Mouse (Mus musculus): Measurements from ENCODE around the gene Kif11. TPM values are rescaled to one million over a fixed set of nuclear protein-coding genes. Genes with fewer than 3 reads are reported as not detected.
A peak's percentile ranks its signal among the peaks of the same experiment; 100 is the strongest.

Gene Kif11
- polyA plus RNA-seq (2015; fragmentation: Nextera tagmentation; extraction: Ambion mirVana), result 39.5 and 42.0 TPM in 2 replicates

- under 1% methylated on average over 73 of the region's 73 CpGs for WGBS
These were observed at the start of gene Kif11 for GRCm38 (mm10) chr19:37375755-37376615. TSS of gene Kif11 (plus strand) at chr19:37376403.

GRCm38 (mm10) chr19:37327216-37327615 is 49.0 kb upstream of the Kif11 start:
- ATAC-seq (ENCODE audit: extremely low read depth, insufficient number of reproducible peaks, low FRiP score, low TSS enrichment), result no peak
- peaks cover 66% of the 10 kb centered on the region for H3K36me3 ChIP-seq
- H3K4me3 ChIP-seq, result no peak overlapping the region
- H3K9ac ChIP-seq, result peak overlapping the region; percentile 7; the same call in 1 of the 2 replicates
- H3K4me1 ChIP-seq, result peaks cover 6% of the 10 kb centered on the region
- no peaks in the 10 kb centered on the region for H3K9me3 ChIP-seq
- 64% methylated on average over 5 of the region's 5 CpGs for WGBS
- peak overlapping the region; percentile 39; the same call in 1 of the 2 replicates for H3K27ac ChIP-seq (replicated peaks)
- no peaks in the 10 kb centered on the region for H3K27me3 ChIP-seq (replicated peaks)
- H3K4me2 ChIP-seq, result no peak overlapping the region

More at GRCm38 (mm10) chr19:37375755-37376615, at the start of gene Kif11:
- ATAC-seq (ENCODE audit: extremely low read depth, insufficient number of reproducible peaks, low FRiP score, low TSS enrichment), result peak; percentile 98
- Histone ChIP-seq H3K36me3 (peaks cover 3% of the 10 kb centered on the region; the same call in 1 of the 2 replicates), H3K4me1 (peaks cover 45% of the 10 kb centered on the region), H3K4me3 (peak within 1 kb of the TSS; percentile 95), H3K9me3 (no peaks in the 10 kb centered on the region), H3K4me2 (peak within 1 kb of the TSS; percentile 76), H3K9ac (peak within 1 kb of the TSS; percentile 87), H3K27ac (replicated peaks) (peak within 1 kb of the TSS; percentile 99), H3K27me3 (replicated peaks) (no peaks in the 10 kb centered on the region)

GRCm38 (mm10) chr19:37332726-37333125 is 43.5 kb upstream of the Kif11 start:
- Histone ChIP-seq H3K27me3 (replicated peaks) (no peaks in the 10 kb centered on the region), H3K27ac (replicated peaks) (no peak overlapping the region)
- 89% methylated on average over 4 of the region's 4 CpGs for WGBS

GRCm38 (mm10) chr19:37333357-37333756 is 42.8 kb upstream of the Kif11 start:
- H3K4me1 ChIP-seq, result peaks cover 29% of the 10 kb centered on the region
- no peak overlapping the region for H3K9ac ChIP-seq
- no peak overlapping the region for H3K4me2 ChIP-seq
- WGBS, result 79% methylated on average over 5 of the region's 5 CpGs
- no peaks in the 10 kb centered on the region for H3K27me3 ChIP-seq (replicated peaks)
- peaks cover 21% of the 10 kb centered on the region for H3K36me3 ChIP-seq
- H3K9me3 ChIP-seq, result no peaks in the 10 kb centered on the region
- no peak for ATAC-seq (ENCODE audit: extremely low read depth, insufficient number of reproducible peaks, low FRiP score, low TSS enrichment)
- no peak overlapping the region for H3K27ac ChIP-seq (replicated peaks)
- H3K4me3 ChIP-seq, result no peak overlapping the region

More at GRCm38 (mm10) chr19:37332726-37333125, 43.5 kb upstream of the Kif11 start:
- H3K4me3 ChIP-seq, result no peak overlapping the region
- no peaks in the 10 kb centered on the region for H3K9me3 ChIP-seq
- H3K4me2 ChIP-seq, result no peak overlapping the region
- H3K9ac ChIP-seq, result no peak overlapping the region
- peaks cover 27% of the 10 kb centered on the region for H3K36me3 ChIP-seq
- peaks cover 23% of the 10 kb centered on the region for H3K4me1 ChIP-seq
- ATAC-seq (ENCODE audit: extremely low read depth, insufficient number of reproducible peaks, low FRiP score, low TSS enrichment), result no peak

GRCm38 (mm10) chr19:37335392-37335791 is 40.8 kb upstream of the Kif11 start:
- H3K27ac ChIP-seq (replicated peaks), result no peak overlapping the region
- no peak overlapping the region for H3K9ac ChIP-seq
- H3K4me2 ChIP-seq, result no peak overlapping the region
- H3K4me1 ChIP-seq, result peaks cover 30% of the 10 kb centered on the region
- no peak overlapping the region for H3K4me3 ChIP-seq
- 71% methylated on average over 1 of the region's 1 CpGs for WGBS
- H3K36me3 ChIP-seq, result peaks cover 3% of the 10 kb centered on the region
- no peaks in the 10 kb centered on the region for H3K27me3 ChIP-seq (replicated peaks)
- no peak for ATAC-seq (ENCODE audit: extremely low read depth, insufficient number of reproducible peaks, low FRiP score, low TSS enrichment)
- H3K9me3 ChIP-seq, result no peaks in the 10 kb centered on the region

- ATAC-seq (ENCODE audit: extremely low read depth, insufficient number of reproducible peaks, low FRiP score, low TSS enrichment), result no peak
- 69% methylated on average over 4 of the region's 4 CpGs for whole genome bisulfite sequencing
These were observed 38.5 kb upstream of the Kif11 start, which contains the start of gene Ide for GRCm38 (mm10) chr19:37337752-37338151. TSS of gene Ide (minus strand) at chr19:37337852.

GRCm38 (mm10) chr19:37340495-37340894 is 35.7 kb upstream of the Kif11 start:
- Histone ChIP-seq H3K9me3 (no peaks in the 10 kb centered on the region), H3K4me2 (no peak overlapping the region), H3K4me1 (peaks cover 36% of the 10 kb centered on the region), H3K36me3 (no peaks in the 10 kb centered on the region), H3K27me3 (replicated peaks) (no peaks in the 10 kb centered on the region), H3K4me3 (no peak overlapping the region), H3K27ac (replicated peaks) (no peak overlapping the region), H3K9ac (no peak overlapping the region)
- no peak for ATAC-seq (ENCODE audit: extremely low read depth, insufficient number of reproducible peaks, low FRiP score, low TSS enrichment)
- 73% methylated on average over 5 of the region's 5 CpGs for WGBS

More at GRCm38 (mm10) chr19:37337752-37338151, 38.5 kb upstream of the Kif11 start, which contains the start of gene Ide:
- 0 out of 2 replicates have a peak within 1 kb of the TSS, but pooled peaks have one; percentile 25 for H3K9ac ChIP-seq
- H3K36me3 ChIP-seq, result no peaks in the 10 kb centered on the region
- peaks cover 40% of the 10 kb centered on the region for H3K4me1 ChIP-seq
- no peaks in the 10 kb centered on the region for H3K27me3 ChIP-seq (replicated peaks)
- H3K4me3 ChIP-seq, result no peak within 1 kb of the TSS
- no peaks in the 10 kb centered on the region for H3K9me3 ChIP-seq
- H3K4me2 ChIP-seq, result no peak within 1 kb of the TSS
- no peak within 1 kb of the TSS for H3K27ac ChIP-seq (replicated peaks)

GRCm38 (mm10) chr19:37340931-37341330 is 35.3 kb upstream of the Kif11 start:
- ATAC-seq (ENCODE audit: extremely low read depth, insufficient number of reproducible peaks, low FRiP score, low TSS enrichment), result no peak
- Histone ChIP-seq H3K9me3 (no peaks in the 10 kb centered on the region), H3K4me3 (no peak overlapping the region), H3K27ac (replicated peaks) (no peak overlapping the region), H3K4me1 (peaks cover 39% of the 10 kb centered on the region), H3K4me2 (no peak overlapping the region), H3K27me3 (replicated peaks) (no peaks in the 10 kb centered on the region), H3K9ac (no peak overlapping the region), H3K36me3 (no peaks in the 10 kb centered on the region)
- 63% methylated on average over 5 of the region's 5 CpGs for WGBS

GRCm38 (mm10) chr19:37343899-37344298 is 32.3 kb upstream of the Kif11 start:
- WGBS, result 81% methylated on average over 5 of the region's 5 CpGs
- Histone ChIP-seq H3K4me2 (no peak overlapping the region), H3K9me3 (no peaks in the 10 kb centered on the region), H3K27ac (replicated peaks) (no peak overlapping the region), H3K4me1 (peaks cover 43% of the 10 kb centered on the region), H3K27me3 (replicated peaks) (no peaks in the 10 kb centered on the region), H3K36me3 (no peaks in the 10 kb centered on the region), H3K9ac (no peak overlapping the region), H3K4me3 (no peak overlapping the region)
- ATAC-seq (ENCODE audit: extremely low read depth, insufficient number of reproducible peaks, low FRiP score, low TSS enrichment), result no peak

GRCm38 (mm10) chr19:37346258-37346657 is 29.9 kb upstream of the Kif11 start:
- no peaks in the 10 kb centered on the region for H3K27me3 ChIP-seq (replicated peaks)
- WGBS, result 35% methylated on average over 3 of the region's 3 CpGs
- peaks cover 35% of the 10 kb centered on the region for H3K4me1 ChIP-seq
- H3K4me3 ChIP-seq, result no peak overlapping the region
- peaks cover 6% of the 10 kb centered on the region for H3K36me3 ChIP-seq
- ATAC-seq (ENCODE audit: extremely low read depth, insufficient number of reproducible peaks, low FRiP score, low TSS enrichment), result no peak
- no peak overlapping the region for H3K9ac ChIP-seq
- peak overlapping the region; percentile 46 for H3K27ac ChIP-seq (replicated peaks)
- no peaks in the 10 kb centered on the region for H3K9me3 ChIP-seq
- no peak overlapping the region for H3K4me2 ChIP-seq

GRCm38 (mm10) chr19:37348331-37348730 is 27.9 kb upstream of the Kif11 start:
- Histone ChIP-seq H3K4me2 (peak overlapping the region; percentile 27; the same call in 1 of the 2 replicates), H3K9me3 (peaks cover 8% of the 10 kb centered on the region; the same call in 1 of the 2 replicates), H3K4me3 (no peak overlapping the region), H3K9ac (no peak overlapping the region), H3K27ac (replicated peaks) (peak overlapping the region; percentile 80), H3K27me3 (replicated peaks) (no peaks in the 10 kb centered on the region), H3K4me1 (peaks cover 34% of the 10 kb centered on the region), H3K36me3 (peaks cover 18% of the 10 kb centered on the region)
- no peak for ATAC-seq (ENCODE audit: extremely low read depth, insufficient number of reproducible peaks, low FRiP score, low TSS enrichment)
- 59% methylated on average over 10 of the region's 10 CpGs for WGBS

Measured in heart, embryonic 13.5 days (tissue).